Mouse (Mus musculus) left cerebral cortex, postnatal 25 days (tissue): Measurements from ENCODE around the gene Mfsd2a. TPM values are rescaled to one million over a fixed set of nuclear protein-coding genes. Genes with fewer than 3 reads are reported as not detected.
A peak's percentile ranks its signal among the peaks of the same experiment; 100 is the strongest.

Experiments used
- DNase-seq, 2 experiments: peaks; one replicate each; pipeline ENCODE4 v3.0.0; 2022; ENCODE audit warnings: low spot score in 2 of 2, mixed read lengths in 1 of 2
- intact Hi-C: fragments of 180-260 bp; cut with DNase I; formaldehyde crosslinking; loops from one replicate; pipeline ENCODE4 v1.15.1; 2025
- total RNA-seq, 2 experiments: library from RNA; stranded (reverse); gene quantifications; 2 replicates each; pipeline ENCODE4 v1.2.3; 2021

Mfsd2a gene
- total RNA-seq, 2 experiments from 2014 or later = 37.4 to 43.5 TPM

- no peak for DNase-seq
- intact Hi-C loops = loop anchor here (1.0 to 2.0 kb wide), 2 partner anchors 41 to 138 kb away; no protein-coding TSS in a partner anchor
Observed at GRCm38 (mm10) chr4:122944408-122944807, 16.6 kb downstream of the Mfsd2a start.

GRCm38 (mm10) chr4:122939048-122939796, 21.8 kb downstream of the Mfsd2a start:
- DNase-seq = no peak
- intact Hi-C loops = no loop called here

GRCm38 (mm10) chr4:122937489-122937888, 23.5 kb downstream of the Mfsd2a start:
- DNase-seq = peak in 1 of 2 experiments; percentile 32
- intact Hi-C loops = no loop called here

GRCm38 (mm10) chr4:122935466-122936099, 25.4 kb downstream of the Mfsd2a start:
- no peak for DNase-seq
- intact Hi-C loops = no loop called here

GRCm38 (mm10) chr4:122933857-122934256, 27.1 kb downstream of the Mfsd2a start:
- no peak for DNase-seq
- intact Hi-C loops = no loop called here

GRCm38 (mm10) chr4:122933051-122933591, 27.9 kb downstream of the Mfsd2a start:
- intact Hi-C loops = no loop called here
- no peak for DNase-seq

GRCm38 (mm10) chr4:122932239-122932978, 28.6 kb downstream of the Mfsd2a start:
- no peak for DNase-seq
- intact Hi-C loops = no loop called here

- intact Hi-C loops = no loop called here
- no peak for DNase-seq
Observed at GRCm38 (mm10) chr4:122930939-122931590, 29.9 kb downstream of the Mfsd2a start.

GRCm38 (mm10) chr4:122923392-122924344, 37.3 kb downstream of the Mfsd2a start:
- intact Hi-C loops = no loop called here
- DNase-seq = no peak

GRCm38 (mm10) chr4:122922841-122923240, 38.1 kb downstream of the Mfsd2a start:
- intact Hi-C loops = no loop called here
- no peak for DNase-seq

- no peak for DNase-seq
- intact Hi-C loops = no loop called here
Observed at GRCm38 (mm10) chr4:122915985-122916384, 45.0 kb downstream of the Mfsd2a start.

- no peak for DNase-seq
- intact Hi-C loops = loop anchor here (5.0 kb wide), 1 partner anchor 68 kb away; no protein-coding TSS in a partner anchor
Observed at GRCm38 (mm10) chr4:122914186-122914585, 46.8 kb downstream of the Mfsd2a start.

- DNase-seq = no peak
- intact Hi-C loops = loop anchor here (5.0 kb wide), 1 partner anchor 70 kb away; no protein-coding TSS in a partner anchor
Observed at GRCm38 (mm10) chr4:122912613-122913012, 48.4 kb downstream of the Mfsd2a start.

GRCm38 (mm10) chr4:122910577-122910976, 50.4 kb downstream of the Mfsd2a start:
- intact Hi-C loops = loop anchor here (5.0 kb wide), 1 partner anchor 72 kb away; no protein-coding TSS in a partner anchor
- no peak for DNase-seq

- intact Hi-C loops = loop anchor here (5.0 kb wide), 1 partner anchor 73 kb away; no protein-coding TSS in a partner anchor
- peak; percentile 68 to 84 for DNase-seq
Observed at GRCm38 (mm10) chr4:122909572-122910189, 51.3 kb downstream of the Mfsd2a start.

- DNase-seq = no peak
- intact Hi-C loops = no loop called here
Observed at GRCm38 (mm10) chr4:122905359-122905758, 55.6 kb downstream of the Mfsd2a start.

- DNase-seq = no peak
- intact Hi-C loops = no loop called here
Observed at GRCm38 (mm10) chr4:122903709-122904108, 57.3 kb downstream of the Mfsd2a start.

- intact Hi-C loops = no loop called here
- DNase-seq = no peak
Observed at GRCm38 (mm10) chr4:122902156-122902555, 58.8 kb downstream of the Mfsd2a start.
